In genomic region chr4:104913291-104914129, GRCm38 (mm10) we compare ENCODE assay signal across 8 mouse cellular contexts. TPM values are rescaled to one million over a fixed set of nuclear protein-coding genes. Genes with fewer than 3 reads are reported as not detected.
DNase-seq lines count a peak whose midpoint lies in the region; ATAC-seq lines count a peak whose summit lies in the region.

Gene Fyb2 (plus strand): TSS chr4:104913456.

- peak within 1 kb of the TSS; percentile 51 for H3K4me2 ChIP-seq in liver, embryonic 13.5 days
- H3K4me2 ChIP-seq in stomach, embryonic 15.5 days: peak within 1 kb of the TSS; percentile 47

- H3K4me3 ChIP-seq in liver, embryonic 13.5 days (replicated peaks): peak within 1 kb of the TSS; percentile 19
- peak within 1 kb of the TSS; percentile 19 for H3K4me3 ChIP-seq in stomach, embryonic 15.5 days (replicated peaks)

- intact Hi-C loops in left cerebral cortex, postnatal 14 days (cut with DNase I): loop anchor here (5.0 kb wide), 1 partner anchor 1314 kb away; no protein-coding TSS in a partner anchor

- H3K27me3 ChIP-seq in liver, embryonic 13.5 days: no peaks in the 10 kb centered on the region
- 0 out of 2 replicates have a peak, but pooled peaks cover 2% of the 10 kb centered on the region for H3K27me3 ChIP-seq in stomach, embryonic 15.5 days (replicated peaks)

- ATAC-seq in liver, embryonic 13.5 days (ENCODE audit: low read depth): no peak; the same call in 1 of the 2 replicates
- no peak for ATAC-seq in stomach, embryonic 15.5 days (ENCODE audit: insufficient read depth, low FRiP score, low read depth)

- no peaks in the 10 kb centered on the region for H3K4me1 ChIP-seq in liver, embryonic 13.5 days (replicated peaks)
- no peaks in the 10 kb centered on the region for H3K4me1 ChIP-seq in stomach, embryonic 15.5 days

- H3K27ac ChIP-seq in liver, embryonic 13.5 days: no peak within 1 kb of the TSS
- no peak within 1 kb of the TSS for H3K27ac ChIP-seq in stomach, embryonic 15.5 days

- peak; percentile 14 to 26 for DNase-seq in cerebellum, adult 18-20 months
- no peak for DNase-seq in cerebellum, adult 9-10 months
- peak; percentile 44 for DNase-seq in urinary bladder, postnatal 14 days (ENCODE audit: low spot score)
- DNase-seq in urinary bladder, postnatal 10 days (ENCODE audit: low spot score): no peak
- DNase-seq in liver, embryonic 13.5 days: no peak
- DNase-seq in left cerebral cortex, postnatal 14 days (ENCODE audit: low spot score in 2 of 2): no peak
- DNase-seq in left cerebral cortex, adult 9 months (ENCODE audit: low spot score in 2 of 2): no peak

- H3K36me3 ChIP-seq in liver, embryonic 13.5 days: no peaks in the 10 kb centered on the region
- H3K36me3 ChIP-seq in stomach, embryonic 15.5 days: no peaks in the 10 kb centered on the region

- 23% methylated on average over 23 of the region's 23 CpGs for WGBS in liver, embryonic 13.5 days (ENCODE audit: insufficient replicate concordance)
- WGBS in stomach, embryonic 15.5 days: 16% methylated on average over 23 of the region's 23 CpGs

- no peaks in the 10 kb centered on the region for H3K9me3 ChIP-seq in liver, embryonic 13.5 days (replicated peaks)
- no peaks in the 10 kb centered on the region for H3K9me3 ChIP-seq in stomach, embryonic 15.5 days

- no peak within 1 kb of the TSS for H3K9ac ChIP-seq in liver, embryonic 13.5 days
- no peak within 1 kb of the TSS for H3K9ac ChIP-seq in stomach, embryonic 15.5 days

RNA-seq across cellular contexts. Expression of gene Fyb2, which starts in this region (rescaled TPM):
- polyA plus RNA-seq in liver, embryonic 13.5 days (2015; fragmentation: Nextera tagmentation; extraction: Ambion mirVana): 0.07 and 0.08 TPM in 2 replicates
- 0.08 and 0.09 TPM in 2 replicates for polyA plus RNA-seq in stomach, embryonic 15.5 days (2015; fragmentation: Nextera tagmentation; extraction: Ambion mirVana)
- 1 to 10 TPM; 1.3 to 1.5 TPM for total RNA-seq in left cerebral cortex, postnatal 14 days (2021)

Comparison
In these comparisons a context has a peak if more than half of its experiments do, and no peak if none do; other contexts are left out.
1. DNase-seq: peak in cerebellum, adult 18-20 months (2 of 2) and urinary bladder, postnatal 14 days (single experiment); none in cerebellum, adult 9-10 months (single experiment), urinary bladder, postnatal 10 days (single experiment), liver, embryonic 13.5 days (single experiment), left cerebral cortex, postnatal 14 days (0 of 2) and left cerebral cortex, adult 9 months (0 of 2).